Mouse (Mus musculus) urinary bladder, postnatal 10 days (tissue): ENCODE results near the gene Slc4a7.
"Not testable (repeated sequence)": the region's sequence is repeated elsewhere in the genome, so short reads cannot be mapped to it uniquely, and the experiment has no call there.

Experiments
- DNase-seq: peaks from one replicate; pipeline ENCODE4 v3.0.0; 2022; ENCODE audit warnings: low spot score

Slc4a7 gene

DNA sequence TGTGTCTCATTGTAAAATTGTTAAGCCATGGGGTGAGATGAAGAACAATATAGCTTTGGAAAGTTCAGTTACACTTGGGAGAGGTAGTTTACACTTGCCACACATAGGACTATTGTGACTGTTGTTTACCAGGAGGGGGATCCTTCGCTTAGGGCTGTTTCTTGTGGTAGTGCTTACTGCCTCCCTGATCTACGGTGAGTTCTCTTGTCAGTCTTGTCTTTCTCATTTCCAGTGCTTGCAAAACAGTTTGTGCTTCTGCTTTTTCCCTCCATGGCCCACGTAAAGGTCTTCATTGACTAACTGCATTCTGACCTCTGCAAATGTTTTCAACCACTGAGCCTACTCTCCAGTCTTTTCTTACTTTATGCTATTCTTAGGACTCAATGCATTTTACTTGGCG lies 98.3 kb downstream of the Slc4a7 start:
- no peak for DNase-seq

DNA sequence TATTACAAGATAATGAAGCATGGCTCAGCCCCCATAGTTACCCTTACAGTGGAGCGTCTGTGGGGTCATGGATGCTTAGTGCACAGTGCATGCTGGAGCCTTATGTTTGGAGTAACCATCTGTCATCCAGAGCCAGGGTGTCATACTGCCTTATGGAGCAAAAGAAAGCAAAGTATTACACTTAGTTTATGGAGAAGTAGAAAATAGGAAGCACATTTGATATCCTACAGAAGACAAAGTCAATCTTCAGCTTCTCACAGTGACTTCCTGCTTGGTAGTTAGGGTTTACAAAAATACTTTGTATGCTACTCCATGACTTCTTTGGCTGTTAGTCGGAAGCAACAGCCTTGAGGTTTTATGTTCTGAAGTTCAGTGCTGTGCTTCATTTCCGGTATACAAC lies 98.7 kb downstream of the Slc4a7 start:
- DNase-seq: no peak

DNA sequence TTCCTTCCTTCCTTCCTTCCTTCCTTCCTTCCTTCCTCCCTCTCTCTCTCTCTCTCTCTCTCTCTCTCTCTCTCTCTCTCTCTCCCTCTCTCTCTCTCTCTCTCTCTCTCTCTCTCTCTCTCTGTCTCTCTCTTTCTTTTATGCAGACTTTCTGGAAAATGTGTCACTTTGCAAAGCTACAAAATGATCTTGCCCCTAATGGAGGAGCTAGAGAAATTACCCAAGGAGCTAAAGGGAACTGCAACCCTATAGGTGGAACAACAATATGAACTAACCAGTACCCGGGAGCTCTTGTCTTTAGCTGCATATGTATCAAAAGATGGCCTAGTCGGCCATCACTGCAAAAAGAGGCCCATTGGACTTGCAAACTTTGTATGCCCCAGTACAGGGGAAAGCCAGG lies 101.0 kb downstream of the Slc4a7 start, which contains the start of gene Nek10:
Nek10 (plus strand) TSS at position 301 of the 400 bp plus-strand sequence.
- not testable (repeated sequence) for DNase-seq

DNA sequence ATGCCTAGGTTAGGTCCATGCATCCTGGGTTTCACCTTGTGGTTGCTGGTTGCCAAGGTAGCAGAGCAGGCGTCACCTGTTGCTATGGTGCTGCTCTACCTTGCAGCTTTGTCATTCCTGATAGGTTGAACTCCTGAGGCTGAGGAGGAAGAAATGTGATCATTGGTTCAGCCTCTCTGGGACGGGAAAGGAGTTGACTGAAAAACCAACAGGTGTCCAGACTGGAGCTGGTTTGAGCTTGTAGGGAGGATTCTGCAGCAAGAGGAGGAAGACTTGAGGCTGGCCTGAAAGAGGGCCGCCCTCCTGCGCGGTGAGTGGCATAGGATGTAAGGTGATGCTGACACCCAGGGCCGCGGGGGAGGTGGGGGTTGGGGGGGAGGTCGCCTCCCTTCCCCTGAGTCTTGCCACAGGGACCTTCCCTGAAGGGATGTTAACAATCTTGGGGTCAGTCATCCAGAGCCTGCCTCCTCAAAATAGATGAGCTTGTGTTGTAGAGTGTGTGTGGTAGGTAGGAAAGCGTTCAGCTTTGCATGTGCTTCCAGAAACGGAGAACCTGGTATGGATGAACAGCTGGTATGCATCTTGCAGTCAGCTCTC lies 101.9 kb downstream of the Slc4a7 start:
- no peak for DNase-seq

DNA sequence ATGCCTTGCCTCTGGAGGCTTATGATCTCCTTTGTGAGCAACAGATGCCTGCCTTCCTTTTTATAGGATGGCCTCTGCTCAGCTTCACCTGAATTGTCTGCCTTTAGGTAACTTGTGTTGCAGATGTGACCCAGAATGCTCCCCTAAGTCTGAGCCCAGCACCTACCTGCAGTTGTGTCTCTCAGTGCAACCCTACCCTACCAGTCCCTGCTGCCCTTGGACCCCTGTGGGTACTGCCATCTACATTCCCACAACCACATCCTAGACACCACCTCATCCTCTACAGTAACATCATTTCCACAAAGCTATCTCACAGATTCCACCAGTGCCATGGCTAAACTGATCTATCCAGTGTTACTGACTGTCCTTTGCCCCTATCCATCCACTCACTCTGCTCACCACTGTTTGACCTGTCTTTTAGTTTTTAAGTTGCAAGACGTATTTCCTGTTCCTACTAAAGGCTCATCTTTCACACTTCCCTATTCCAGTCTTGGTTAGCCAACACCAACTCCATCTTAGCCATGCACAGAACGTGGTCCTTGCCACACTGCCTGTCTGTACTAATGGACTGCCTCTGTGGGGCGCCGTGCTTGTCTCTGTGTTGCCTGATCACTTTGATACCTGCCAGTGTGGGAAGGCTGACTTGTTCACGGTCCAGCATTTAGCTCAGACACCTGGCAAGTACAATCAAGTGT lies 102.6 kb downstream of the Slc4a7 start:
- no peak for DNase-seq

DNA sequence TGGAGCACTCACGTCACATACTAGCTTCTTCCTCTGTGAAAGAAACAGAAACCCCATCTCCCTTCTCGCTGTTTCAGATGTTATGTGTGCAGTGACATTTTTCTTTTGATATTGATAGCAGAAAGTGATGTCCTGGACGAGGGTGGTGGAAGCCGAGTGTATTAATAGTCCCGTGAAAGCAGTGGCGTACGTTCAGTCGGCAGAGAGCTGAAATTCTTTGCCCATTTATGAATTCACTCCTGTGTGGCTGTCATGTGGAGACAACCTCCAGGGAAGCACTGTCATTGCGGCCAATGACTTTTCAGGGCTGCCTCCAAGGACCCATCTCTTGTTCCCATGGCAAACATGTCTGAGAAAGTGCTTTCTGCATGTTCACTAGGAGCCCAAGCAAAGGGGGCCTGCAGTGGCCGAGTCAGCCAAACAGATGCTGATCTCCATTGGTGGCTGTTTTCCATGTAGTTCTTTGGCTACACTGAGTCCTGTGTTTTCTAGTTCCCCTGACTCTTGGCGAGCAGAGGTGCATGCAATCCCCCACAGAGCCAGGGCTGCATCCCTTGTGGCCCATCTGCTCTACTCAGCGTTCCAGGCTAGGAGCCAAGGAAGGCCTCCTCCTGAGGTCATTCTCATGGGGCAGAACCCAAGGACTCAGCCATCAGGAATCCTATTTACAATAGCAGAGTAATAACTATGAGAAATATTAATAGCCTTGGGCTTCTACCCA lies 130.6 kb downstream of the Slc4a7 start:
- DNase-seq: peak; percentile 29

DNA sequence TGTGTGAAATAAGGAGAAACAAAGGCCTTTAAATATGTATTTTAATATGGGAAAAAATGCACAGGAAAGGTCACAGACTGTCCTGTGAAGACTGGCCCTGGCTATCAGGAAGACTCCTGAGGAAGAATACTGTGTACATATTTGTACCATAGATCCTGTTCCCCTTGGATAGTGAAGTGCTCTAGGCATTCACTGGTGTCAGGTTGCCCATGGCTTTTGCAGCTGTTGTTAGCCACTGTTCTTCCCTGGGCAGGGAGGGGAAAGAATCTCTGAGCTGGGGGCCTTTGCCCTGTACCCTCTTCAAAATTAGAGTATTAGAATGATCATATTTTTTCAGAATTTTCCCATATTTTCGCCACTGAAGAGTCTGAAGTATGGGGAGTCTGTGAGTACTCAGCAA lies 131.4 kb downstream of the Slc4a7 start:
- no peak for DNase-seq

DNA sequence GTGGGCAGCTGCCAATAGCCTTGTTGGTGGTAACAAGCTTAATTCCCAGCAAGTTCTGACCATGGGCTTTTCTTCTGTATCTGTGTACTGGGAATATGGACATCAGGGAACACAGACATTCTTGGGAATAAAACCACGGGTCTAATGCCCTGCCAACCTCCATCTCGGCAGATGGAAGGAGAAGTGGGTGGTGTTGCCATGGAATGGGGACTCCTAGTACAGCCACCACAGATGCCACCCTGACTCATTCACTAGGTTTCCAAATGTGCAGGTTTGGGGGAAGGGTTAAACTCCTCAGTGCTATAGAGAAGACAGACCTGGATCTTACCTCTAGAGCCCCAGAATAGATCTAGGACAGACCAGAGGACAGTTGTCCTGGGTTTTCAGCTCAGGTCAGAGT lies 132.2 kb downstream of the Slc4a7 start:
- no peak for DNase-seq

DNA sequence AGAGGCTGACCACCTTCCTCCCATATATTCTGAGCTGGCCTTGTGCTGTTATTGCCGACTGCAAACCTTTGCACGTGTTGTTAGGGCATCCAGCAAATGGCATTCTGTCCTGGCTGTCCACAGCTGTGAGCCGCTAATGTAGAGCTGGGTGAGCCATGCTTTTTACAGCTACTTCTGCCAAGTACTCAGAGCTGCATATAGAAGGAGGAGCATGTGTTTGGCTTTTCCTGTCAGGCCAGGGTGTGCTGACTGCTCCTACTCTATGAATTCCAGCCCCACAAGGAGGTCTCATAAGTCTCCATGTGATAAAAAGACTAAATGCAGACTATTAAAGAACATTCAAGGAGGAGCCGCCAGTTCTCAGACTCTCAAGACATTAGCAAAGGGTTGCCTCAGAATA lies 135.5 kb downstream of the Slc4a7 start:
- DNase-seq: no peak

DNA sequence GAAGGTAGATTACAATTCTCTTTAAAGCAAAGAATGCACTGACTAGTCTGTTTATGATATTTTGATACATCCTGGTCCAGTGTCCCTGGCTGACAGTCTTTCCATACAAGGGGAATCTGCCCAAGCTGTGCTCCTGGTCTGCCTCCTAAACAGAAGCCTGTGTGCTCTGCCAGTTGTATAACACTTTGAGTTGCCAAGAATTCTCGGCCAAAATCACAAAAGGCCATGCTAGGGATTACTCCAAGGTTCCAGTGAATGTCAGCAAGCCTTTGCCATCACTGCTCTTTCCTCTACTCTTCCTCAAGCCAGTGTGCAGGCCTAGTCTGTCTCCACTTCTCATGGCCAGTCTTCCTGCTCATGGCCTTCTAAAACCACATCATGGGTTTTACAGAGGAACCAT lies 136.0 kb downstream of the Slc4a7 start:
- no peak for DNase-seq

DNA sequence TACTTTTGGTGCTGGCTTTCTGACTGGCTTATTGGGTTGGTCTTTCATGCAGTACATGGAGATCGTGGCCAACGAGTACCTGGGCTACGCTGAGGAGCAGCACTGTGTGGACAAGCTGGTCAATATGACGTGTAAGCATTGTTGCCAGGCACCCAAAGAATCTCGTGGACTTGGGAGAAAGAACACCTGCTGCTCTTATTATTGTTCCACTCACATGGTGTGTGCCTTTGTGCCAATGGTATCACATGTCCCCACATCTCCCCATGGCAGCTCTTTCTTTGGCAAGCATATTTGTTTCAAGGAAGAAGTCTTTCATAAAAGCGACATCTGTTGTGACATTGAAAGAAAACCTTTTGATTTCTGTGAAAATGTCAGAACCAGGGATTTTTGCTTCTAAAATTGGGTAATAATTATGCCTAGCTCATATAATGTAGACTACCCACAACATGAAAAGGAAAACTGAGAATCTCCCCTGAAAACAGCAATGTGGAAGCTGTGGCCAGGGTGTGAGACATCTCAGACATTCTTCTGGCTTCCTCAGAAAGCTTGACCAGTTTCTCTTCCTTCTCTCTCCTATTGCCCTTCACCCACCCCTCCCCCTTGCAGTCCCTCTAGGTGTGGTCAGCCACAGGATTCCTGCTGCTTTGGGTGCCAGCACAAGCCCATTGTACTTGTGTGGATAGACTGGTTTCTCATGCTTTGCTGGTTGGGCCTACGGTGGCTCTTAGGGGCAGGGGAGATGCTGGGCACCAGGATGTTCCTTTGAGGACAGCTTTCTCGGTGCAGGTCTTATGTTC lies 140.9 kb downstream of the Slc4a7 start:
- no peak for DNase-seq
